Mouse (Mus musculus) spleen, adult 2 months (tissue): Measurements from ENCODE around the gene Gm47995.

Source experiments
- CTCF ChIP-seq: fragments of 200-500 bp; IDR thresholded peaks from 2 replicates; pipeline ENCODE4 v1.5.1; 2011; ENCODE audit warnings: mild to moderate bottlenecking, inconsistent platforms; ENCODE audit not compliant: insufficient read depth, insufficient read length, insufficient replicate concordance; ENCODE audit errors: extremely low read depth
- POLR2A ChIP-seq: fragments of 200-500 bp; IDR thresholded peaks from 2 replicates; pipeline ENCODE4 v1.6.1; 2011; ENCODE audit warnings: low read depth, low read length, inconsistent platforms

- no peak for TF ChIP-seq CTCF
- TF ChIP-seq POLR2A: no peak
These were observed 41.2 kb upstream of the Gm47995 start for GRCm38 (mm10) chr1:151156777-151157632.
